In genomic region chr3:108026597-108026996, GRCm38 (mm10) we compare ENCODE assay signal across 23 mouse cellular contexts. TPM values are rescaled to one million over a fixed set of nuclear protein-coding genes. Genes with fewer than 3 reads are reported as not detected.
DNase-seq lines count a peak whose midpoint lies in the region; ATAC-seq and TF ChIP-seq lines count a peak whose summit lies in the region.
"Had no signal": no experiment of that assay in that cellular context is flagged by ENCODE, and none has a peak within 500 bp of the region (broad histone marks: within the 10 kb centered on the region; RNA-seq: fewer than 3 reads in every experiment).

No protein-coding gene starts in this region.

- H3K4me2 ChIP-seq in liver, embryonic 16.5 days (ENCODE audit: low read depth, low read length): no peak overlapping the region
- H3K4me2 ChIP-seq in liver, embryonic 11.5 days: no peak overlapping the region
- 0 out of 2 replicates have a peak overlapping the region, but pooled peaks have one; percentile 6 for H3K4me2 ChIP-seq in intestine, postnatal 0 days (replicated peaks; ENCODE audit: low read depth)
- no peak overlapping the region for H3K4me2 ChIP-seq in stomach, embryonic 14.5 days (replicated peaks; ENCODE audit: low read depth, low read length)
- H3K4me2 ChIP-seq: embryonic facial prominence, embryonic 12.5 days; forebrain, embryonic 15.5 days; heart, embryonic 12.5 days; hindbrain, embryonic 14.5 days had no signal

- no peaks in the 10 kb centered on the region for H3K27me3 ChIP-seq in liver, embryonic 16.5 days (ENCODE audit: control insufficient read depth, insufficient read depth, low read depth, low read length)
- peaks cover 3% of the 10 kb centered on the region for H3K27me3 ChIP-seq in liver, embryonic 11.5 days (replicated peaks; ENCODE audit: control insufficient read depth, insufficient read depth, low read length)
- H3K27me3 ChIP-seq in intestine, postnatal 0 days (replicated peaks; ENCODE audit: control insufficient read depth, insufficient read depth, low read length): no peaks in the 10 kb centered on the region
- H3K27me3 ChIP-seq in stomach, embryonic 14.5 days (ENCODE audit: control insufficient read depth, insufficient read depth, low read length): no peaks in the 10 kb centered on the region
- H3K27me3 ChIP-seq: embryonic facial prominence, embryonic 12.5 days; forebrain, embryonic 15.5 days had no signal

- H3K4me1 ChIP-seq in liver, embryonic 16.5 days (ENCODE audit: control insufficient read depth, low read depth, low read length): peaks cover 10% of the 10 kb centered on the region
- H3K4me1 ChIP-seq in liver, embryonic 11.5 days (replicated peaks; ENCODE audit: control insufficient read depth, insufficient read depth, low read length): no peaks in the 10 kb centered on the region; the same call in 1 of the 2 replicates
- H3K4me1 ChIP-seq in intestine, postnatal 0 days (replicated peaks; ENCODE audit: control insufficient read depth, insufficient read depth, low read length): 0 out of 2 replicates have a peak, but pooled peaks cover 9% of the 10 kb centered on the region
- H3K4me1 ChIP-seq in stomach, embryonic 14.5 days (ENCODE audit: control insufficient read depth, insufficient read depth, low read length): no peaks in the 10 kb centered on the region
- H3K4me1 ChIP-seq: embryonic facial prominence, embryonic 12.5 days; forebrain, embryonic 15.5 days; heart, embryonic 12.5 days had no signal

- 36% methylated on average over 1 of the region's 1 CpGs for WGBS in liver, embryonic 16.5 days (ENCODE audit: insufficient replicate concordance)
- WGBS in liver, embryonic 11.5 days: 67% methylated on average over 1 of the region's 1 CpGs
- WGBS in intestine, postnatal 0 days: 75% methylated on average over 1 of the region's 1 CpGs
- WGBS in stomach, embryonic 14.5 days: 73% methylated on average over 1 of the region's 1 CpGs

- H3K27ac ChIP-seq in liver, embryonic 16.5 days (ENCODE audit: low read length): peak overlapping the region; percentile 42; the same call in 1 of the 2 replicates
- H3K27ac ChIP-seq in liver, embryonic 11.5 days (ENCODE audit: low read depth, low read length): no peak overlapping the region
- peak overlapping the region; percentile 23; the same call in 1 of the 2 replicates for H3K27ac ChIP-seq in intestine, postnatal 0 days (ENCODE audit: low read depth, low read length)
- no peak overlapping the region for H3K27ac ChIP-seq in stomach, embryonic 14.5 days (ENCODE audit: low read length)
- H3K27ac ChIP-seq: embryonic facial prominence, embryonic 12.5 days; forebrain, embryonic 15.5 days; heart, adult 2 months; hindbrain, embryonic 10.5 days; hindbrain, embryonic 14.5 days had no signal

- 0 out of 2 replicates have a peak, but pooled peaks have one; percentile 20 for ATAC-seq in liver, embryonic 16.5 days (ENCODE audit: low read depth)
- ATAC-seq in liver, embryonic 11.5 days (replicated peaks; ENCODE audit: low FRiP score): no peak
- ATAC-seq in intestine, postnatal 0 days: peak; percentile 17; the same call in 1 of the 2 replicates
- ATAC-seq in stomach, embryonic 14.5 days (ENCODE audit: insufficient number of reproducible peaks, insufficient read depth, low FRiP score, low read depth): peak; percentile 54
- ATAC-seq in monocyte, adult 5-6 weeks (replicated peaks; ENCODE audit: insufficient number of reproducible peaks, low FRiP score, low TSS enrichment, poor library complexity, severe bottlenecking): no peak
- ATAC-seq: forebrain, embryonic 15.5 days had no signal

- H3K9me3 ChIP-seq in liver, embryonic 16.5 days (replicated peaks; ENCODE audit: control insufficient read depth, low read length): no peaks in the 10 kb centered on the region
- H3K9me3 ChIP-seq in liver, embryonic 11.5 days (ENCODE audit: control insufficient read depth, low read length): no peaks in the 10 kb centered on the region
- H3K9me3 ChIP-seq in intestine, postnatal 0 days (ENCODE audit: control insufficient read depth): no peaks in the 10 kb centered on the region
- no peaks in the 10 kb centered on the region for H3K9me3 ChIP-seq in stomach, embryonic 14.5 days (ENCODE audit: control insufficient read depth, low read depth, low read length)
- H3K9me3 ChIP-seq: embryonic facial prominence, embryonic 12.5 days; forebrain, embryonic 15.5 days; heart, embryonic 12.5 days; hindbrain, embryonic 10.5 days had no signal

- no peak for DNase-seq in liver, embryonic 11.5 days (ENCODE audit: low spot score)
- no peak for DNase-seq in cerebellum, postnatal 36 days
- no peak for DNase-seq in T-cell, adult 2 months (ENCODE audit: low spot score)
- DNase-seq: adrenal gland, adult 8-10 months; adrenal gland, postnatal 36 days; cerebellum, adult 2 months; cerebellum, postnatal 10 days; gastrocnemius, postnatal 36 days; heart, adult 2 months had no signal

- no peak overlapping the region for H3K9ac ChIP-seq in liver, embryonic 16.5 days (ENCODE audit: low read depth, low read length)
- no peak overlapping the region for H3K9ac ChIP-seq in liver, embryonic 11.5 days (ENCODE audit: low read depth, low read length)
- no peak overlapping the region for H3K9ac ChIP-seq in intestine, postnatal 0 days (ENCODE audit: low read depth, low read length)
- H3K9ac ChIP-seq in stomach, embryonic 14.5 days (replicated peaks; ENCODE audit: low read depth, low read length): no peak overlapping the region
- H3K9ac ChIP-seq: embryonic facial prominence, embryonic 12.5 days; forebrain, embryonic 15.5 days; heart, embryonic 12.5 days; hindbrain, embryonic 14.5 days had no signal

- H3K36me3 ChIP-seq in liver, embryonic 16.5 days (ENCODE audit: control insufficient read depth, insufficient read depth): no peaks in the 10 kb centered on the region
- H3K36me3 ChIP-seq in liver, embryonic 11.5 days (ENCODE audit: control insufficient read depth, insufficient read depth, low read length): no peaks in the 10 kb centered on the region
- H3K36me3 ChIP-seq in intestine, postnatal 0 days (ENCODE audit: control insufficient read depth, insufficient read depth): no peaks in the 10 kb centered on the region
- H3K36me3 ChIP-seq in stomach, embryonic 14.5 days (ENCODE audit: control insufficient read depth, insufficient read depth, low read length): no peaks in the 10 kb centered on the region
- H3K36me3 ChIP-seq: embryonic facial prominence, embryonic 12.5 days; forebrain, embryonic 15.5 days; heart, embryonic 12.5 days; hindbrain, embryonic 10.5 days had no signal

- TF ChIP-seq CTCF in intestine, postnatal 0 days (IDR thresholded peaks at IDR 0.05; ENCODE audit: low read depth): no peak

- H3K4me3 ChIP-seq in liver, embryonic 16.5 days (ENCODE audit: low read depth, low read length): no peak overlapping the region
- H3K4me3 ChIP-seq in liver, embryonic 11.5 days (ENCODE audit: low read depth, low read length): no peak overlapping the region
- no peak overlapping the region for H3K4me3 ChIP-seq in intestine, postnatal 0 days (ENCODE audit: low read depth, low read length)
- H3K4me3 ChIP-seq in stomach, embryonic 14.5 days (ENCODE audit: low read depth, low read length): no peak overlapping the region
- H3K4me3 ChIP-seq: embryonic facial prominence, embryonic 12.5 days; forebrain, embryonic 15.5 days; heart, adult 2 months; heart, embryonic 12.5 days; hindbrain, embryonic 10.5 days had no signal

RNA-seq across cellular contexts. Expression of gene Gstm1, which starts 8.8 kb away (rescaled TPM):
- polyA plus RNA-seq in liver, embryonic 16.5 days (2015; fragmentation: Nextera tagmentation; extraction: Ambion mirVana): 376 and 435 TPM in 2 replicates
- polyA plus RNA-seq in liver, embryonic 11.5 days (2014; fragmentation: Nextera tagmentation; extraction: Ambion mirVana): 244 and 267 TPM in 2 replicates
- 92.7 and 96.3 TPM in 2 replicates for polyA plus RNA-seq in intestine, postnatal 0 days (2015; fragmentation: Nextera tagmentation; extraction: Ambion mirVana)
- 320 and 324 TPM in 2 replicates for polyA plus RNA-seq in stomach, embryonic 14.5 days (2014; fragmentation: Nextera tagmentation; extraction: Ambion mirVana)
- total RNA-seq in monocyte, adult 5-6 weeks (2017): 43.8 to 75.0 TPM (median 64.1 TPM) in 3 replicates

RNA-seq across cellular contexts. Expression of gene Gstm4, which starts 18.1 kb away (rescaled TPM):
- 16.8 and 17.0 TPM in 2 replicates for polyA plus RNA-seq in liver, embryonic 16.5 days (2015; fragmentation: Nextera tagmentation; extraction: Ambion mirVana)
- polyA plus RNA-seq in liver, embryonic 11.5 days (2014; fragmentation: Nextera tagmentation; extraction: Ambion mirVana): 21.2 and 22.8 TPM in 2 replicates
- polyA plus RNA-seq in intestine, postnatal 0 days (2015; fragmentation: Nextera tagmentation; extraction: Ambion mirVana): 28.4 and 30.5 TPM in 2 replicates
- polyA plus RNA-seq in stomach, embryonic 14.5 days (2014; fragmentation: Nextera tagmentation; extraction: Ambion mirVana): 18.1 and 21.2 TPM in 2 replicates
- 7.4 to 12.4 TPM (median 8.4 TPM) in 3 replicates for total RNA-seq in monocyte, adult 5-6 weeks (2017)

RNA-seq across cellular contexts. Expression of gene Gstm2, which starts 40.3 kb away (rescaled TPM):
- 6.9 and 10.4 TPM in 2 replicates for polyA plus RNA-seq in liver, embryonic 16.5 days (2015; fragmentation: Nextera tagmentation; extraction: Ambion mirVana)
- 16.7 and 18.2 TPM in 2 replicates for polyA plus RNA-seq in liver, embryonic 11.5 days (2014; fragmentation: Nextera tagmentation; extraction: Ambion mirVana)
- polyA plus RNA-seq in intestine, postnatal 0 days (2015; fragmentation: Nextera tagmentation; extraction: Ambion mirVana): 94.6 and 108 TPM in 2 replicates
- polyA plus RNA-seq in stomach, embryonic 14.5 days (2014; fragmentation: Nextera tagmentation; extraction: Ambion mirVana): 169 TPM in 2 replicates
- not detected in 3 replicates for total RNA-seq in monocyte, adult 5-6 weeks (2017)

RNA-seq across cellular contexts. Expression of gene Gstm3, which starts 57.5 kb away (rescaled TPM):
- polyA plus RNA-seq in liver, embryonic 16.5 days (2015; fragmentation: Nextera tagmentation; extraction: Ambion mirVana): 13.9 and 16.3 TPM in 2 replicates
- 7.5 and 7.7 TPM in 2 replicates for polyA plus RNA-seq in liver, embryonic 11.5 days (2014; fragmentation: Nextera tagmentation; extraction: Ambion mirVana)
- 53.9 and 60.7 TPM in 2 replicates for polyA plus RNA-seq in intestine, postnatal 0 days (2015; fragmentation: Nextera tagmentation; extraction: Ambion mirVana)
- polyA plus RNA-seq in stomach, embryonic 14.5 days (2014; fragmentation: Nextera tagmentation; extraction: Ambion mirVana): 27.4 and 30.9 TPM in 2 replicates
- not detected in 3 replicates for total RNA-seq in monocyte, adult 5-6 weeks (2017)
- total RNA-seq: adrenal gland, postnatal 36 days; ES-E14; gastrocnemius, adult 8-10 months; gastrocnemius, postnatal 36 days; heart, adult 2 months; heart, postnatal 25 days had no signal
- polyA plus RNA-seq: cerebellum, adult 2 months; cortical plate, adult 2 months; embryonic facial prominence, embryonic 12.5 days; forebrain, embryonic 11.5 days; forebrain, embryonic 15.5 days; heart, embryonic 12.5 days; hindbrain, embryonic 10.5 days; hindbrain, embryonic 14.5 days had no signal

RNA-seq across cellular contexts. Expression of gene Ampd2, which starts 59.9 kb away (rescaled TPM):
- 76.4 and 79.6 TPM in 2 replicates for polyA plus RNA-seq in liver, embryonic 16.5 days (2015; fragmentation: Nextera tagmentation; extraction: Ambion mirVana)
- polyA plus RNA-seq in liver, embryonic 11.5 days (2014; fragmentation: Nextera tagmentation; extraction: Ambion mirVana): 119 and 123 TPM in 2 replicates
- polyA plus RNA-seq in intestine, postnatal 0 days (2015; fragmentation: Nextera tagmentation; extraction: Ambion mirVana): 17.6 and 18.2 TPM in 2 replicates
- polyA plus RNA-seq in stomach, embryonic 14.5 days (2014; fragmentation: Nextera tagmentation; extraction: Ambion mirVana): 33.6 and 36.0 TPM in 2 replicates
- 15.6 to 22.0 TPM (median 18.4 TPM) in 3 replicates for total RNA-seq in monocyte, adult 5-6 weeks (2017)

Comparison
In these comparisons a context has a peak if more than half of its experiments do, and no peak if none do; other contexts are left out.
1. ATAC-seq: peak in liver, embryonic 16.5 days (single experiment), intestine, postnatal 0 days (single experiment) and stomach, embryonic 14.5 days (single experiment); none in liver, embryonic 11.5 days (single experiment) and monocyte, adult 5-6 weeks (single experiment).
2. H3K27ac ChIP-seq: peak in liver, embryonic 16.5 days (single experiment) and intestine, postnatal 0 days (single experiment); none in liver, embryonic 11.5 days (single experiment) and stomach, embryonic 14.5 days (single experiment).